Mouse (Mus musculus) erythroblast, adult 5-6 weeks (primary cell): ENCODE data around the gene Olfr1306. TPM values are rescaled to one million over a fixed set of nuclear protein-coding genes. Genes with fewer than 3 reads are reported as not detected.

Experiments used
- ATAC-seq: replicated peaks from 2 replicates; pipeline ENCODE4 v1.8.0; 2016; ENCODE audit warnings: moderate number of reproducible peaks, mild to moderate bottlenecking, moderate TSS enrichment, inconsistent platforms; ENCODE audit not compliant: poor library complexity, low FRiP score, severe bottlenecking
- total RNA-seq, 2 experiments: library from RNA; stranded (forward) in 1 of 2; stranded (reverse) in 1 of 2; fragments of 150-400 nt in 1 of 2; fragments of 200-764, 138-1000 nt in 1 of 2; gene quantifications; 2 replicates each; pipeline versions ENCODE4 v1.2.3 to v1.2.4; 2015 to 2017; ENCODE audit warnings: low replicate concordance in 2 of 2

The Olfr1306 gene
- total RNA-seq (2015; ENCODE audit: low replicate concordance) (not detected in 2 replicates), total RNA-seq (2017; ENCODE audit: low replicate concordance) (not detected in 2 replicates)

- ATAC-seq: no peak
Observed at GRCm38 (mm10) chr2:111916171-111916570, at the start of gene Olfr1306. Gene Olfr1306 (minus strand): TSS chr2:111916271.

GRCm38 (mm10) chr2:111964844-111965243 is 48.8 kb upstream of the Olfr1306 start, which contains the start of gene Olfr1308:
Gene Olfr1308 (minus strand): TSS chr2:111964944.
- ATAC-seq: no peak

GRCm38 (mm10) chr2:111949340-111949739 is 33.3 kb upstream of the Olfr1306 start, which contains the start of gene Olfr1307:
Gene Olfr1307 (minus strand): TSS chr2:111949440.
- ATAC-seq: no peak

GRCm38 (mm10) chr2:111877049-111877448 is 39.0 kb downstream of the Olfr1306 start, which contains the start of gene Olfr1305:
Gene Olfr1305 (minus strand): TSS chr2:111877149.
- ATAC-seq: no peak

Other genes starting within 250 kb of the Olfr1306 start
- gene Olfr1301, start 165.3 kb downstream of the Olfr1306 start, total RNA-seq (2015; ENCODE audit: low replicate concordance): not detected in 2 replicates
- gene Olfr1301, start 165.3 kb downstream of the Olfr1306 start, total RNA-seq (2017; ENCODE audit: low replicate concordance): 0.26 TPM in 1 of 2 replicates, not detected in the other
- gene Olfr1302, start 138.8 kb downstream of the Olfr1306 start, total RNA-seq (2015; ENCODE audit: low replicate concordance): not detected in 2 replicates
- not detected in 2 replicates for gene Olfr1302, start 138.8 kb downstream of the Olfr1306 start, total RNA-seq (2017; ENCODE audit: low replicate concordance)
- not detected in 2 replicates for gene Olfr1303, start 95.9 kb downstream of the Olfr1306 start, total RNA-seq (2015; ENCODE audit: low replicate concordance)
- 0.42 TPM in 1 of 2 replicates, not detected in the other for gene Olfr1303, start 95.9 kb downstream of the Olfr1306 start, total RNA-seq (2017; ENCODE audit: low replicate concordance)
- gene Olfr1305, start 39.1 kb downstream of the Olfr1306 start, total RNA-seq (2015; ENCODE audit: low replicate concordance): not detected in 2 replicates
- not detected in 2 replicates for gene Olfr1305, start 39.1 kb downstream of the Olfr1306 start, total RNA-seq (2017; ENCODE audit: low replicate concordance)
- not detected in 2 replicates for gene Olfr1307, start 33.2 kb upstream of the Olfr1306 start, total RNA-seq (2015; ENCODE audit: low replicate concordance)
- 0.14 TPM in 1 of 2 replicates, not detected in the other for gene Olfr1307, start 33.2 kb upstream of the Olfr1306 start, total RNA-seq (2017; ENCODE audit: low replicate concordance)
- gene Olfr1308, start 48.7 kb upstream of the Olfr1306 start, total RNA-seq (2015; ENCODE audit: low replicate concordance): not detected in 2 replicates
- not detected in 2 replicates for gene Olfr1308, start 48.7 kb upstream of the Olfr1306 start, total RNA-seq (2017; ENCODE audit: low replicate concordance)
- gene Olfr1309, start 74.0 kb upstream of the Olfr1306 start, total RNA-seq (2015; ENCODE audit: low replicate concordance): not detected in 2 replicates
- gene Olfr1309, start 74.0 kb upstream of the Olfr1306 start, total RNA-seq (2017; ENCODE audit: low replicate concordance): not detected in 2 replicates
- not detected in 2 replicates for gene Olfr1310, start 96.4 kb upstream of the Olfr1306 start, total RNA-seq (2015; ENCODE audit: low replicate concordance)
- not detected in 2 replicates for gene Olfr1310, start 96.4 kb upstream of the Olfr1306 start, total RNA-seq (2017; ENCODE audit: low replicate concordance)
- not detected in 2 replicates for gene Olfr1311, start 108.1 kb upstream of the Olfr1306 start, total RNA-seq (2015; ENCODE audit: low replicate concordance)
- not detected in 2 replicates for gene Olfr1311, start 108.1 kb upstream of the Olfr1306 start, total RNA-seq (2017; ENCODE audit: low replicate concordance)
- gene Olfr1312, start 134.0 kb upstream of the Olfr1306 start, total RNA-seq (2015; ENCODE audit: low replicate concordance): not detected in 2 replicates
- gene Olfr1312, start 134.0 kb upstream of the Olfr1306 start, total RNA-seq (2017; ENCODE audit: low replicate concordance): not detected in 2 replicates
- not detected in 2 replicates for gene Olfr1313, start 161.6 kb upstream of the Olfr1306 start, total RNA-seq (2015; ENCODE audit: low replicate concordance)
- gene Olfr1313, start 161.6 kb upstream of the Olfr1306 start, total RNA-seq (2017; ENCODE audit: low replicate concordance): not detected in 2 replicates
- not detected in 2 replicates for gene Olfr1314, start 180.5 kb upstream of the Olfr1306 start, total RNA-seq (2015; ENCODE audit: low replicate concordance)
- not detected in 2 replicates for gene Olfr1314, start 180.5 kb upstream of the Olfr1306 start, total RNA-seq (2017; ENCODE audit: low replicate concordance)
- not detected in 2 replicates for gene Olfr1315-ps1, start 199.2 kb upstream of the Olfr1306 start, total RNA-seq (2015; ENCODE audit: low replicate concordance)
- gene Olfr1315-ps1, start 199.2 kb upstream of the Olfr1306 start, total RNA-seq (2017; ENCODE audit: low replicate concordance): not detected in 2 replicates
- not detected in 2 replicates for gene Olfr1316, start 218.7 kb upstream of the Olfr1306 start, total RNA-seq (2015; ENCODE audit: low replicate concordance)
- gene Olfr1316, start 218.7 kb upstream of the Olfr1306 start, total RNA-seq (2017; ENCODE audit: low replicate concordance): not detected in 2 replicates
- not detected in 2 replicates for gene Olfr1317, start 224.1 kb upstream of the Olfr1306 start, total RNA-seq (2015; ENCODE audit: low replicate concordance)
- gene Olfr1317, start 224.1 kb upstream of the Olfr1306 start, total RNA-seq (2017; ENCODE audit: low replicate concordance): not detected in 2 replicates
- not detected in 2 replicates for gene Olfr1318, start 237.9 kb upstream of the Olfr1306 start, total RNA-seq (2015; ENCODE audit: low replicate concordance)
- not detected in 2 replicates for gene Olfr1318, start 237.9 kb upstream of the Olfr1306 start, total RNA-seq (2017; ENCODE audit: low replicate concordance)